Mouse (Mus musculus) hindbrain, embryonic 13.5 days (tissue): Measurements from ENCODE around the gene Blvrb. TPM values are rescaled to one million over a fixed set of nuclear protein-coding genes. Genes with fewer than 3 reads are reported as not detected.

Experiments used
- ATAC-seq: fragments of 200-750 bp; cut with Nextera tagmentation; 2 replicates; pipeline ENCODE4 v1.8.0; 2017; ENCODE audit warnings: moderate TSS enrichment; ENCODE audit not compliant: low FRiP score
- H3K27ac ChIP-seq: fragments of 300-500 bp; sonication (generic); 2 replicates; pipeline ENCODE4 v1.5.1; 2015; ENCODE audit warnings: inconsistent platforms, mild to moderate bottlenecking, moderate library complexity
- H3K27me3 ChIP-seq: fragments of 300-500 bp; sonication (generic); 2 replicates; pipeline ENCODE4 v1.6.1; 2015; ENCODE audit warnings: mild to moderate bottlenecking, inconsistent platforms
- H3K36me3 ChIP-seq: fragments of 300-500 bp; sonication (generic); 2 replicates; pipeline ENCODE4 v1.6.1; 2015; ENCODE audit warnings: mild to moderate bottlenecking, inconsistent platforms
- H3K4me1 ChIP-seq: fragments of 300-500 bp; sonication (generic); replicated peaks from 2 replicates; pipeline ENCODE4 v1.6.1; 2015; ENCODE audit warnings: inconsistent platforms
- H3K4me2 ChIP-seq: fragments of 300-500 bp; sonication (generic); 2 replicates; pipeline ENCODE4 v1.6.1; 2015; ENCODE audit warnings: inconsistent platforms, mild to moderate bottlenecking, moderate library complexity
- H3K4me3 ChIP-seq: fragments of 300-500 bp; sonication (generic); 2 replicates; pipeline ENCODE4 v1.5.1; 2015; ENCODE audit warnings: mild to moderate bottlenecking, inconsistent platforms
- H3K9ac ChIP-seq: fragments of 300-500 bp; sonication (generic); 2 replicates; pipeline ENCODE4 v1.6.1; 2015; ENCODE audit warnings: mild to moderate bottlenecking, inconsistent platforms
- H3K9me3 ChIP-seq: fragments of 300-500 bp; sonication (generic); 2 replicates; pipeline ENCODE4 v1.6.1; 2016; ENCODE audit warnings: inconsistent platforms
- WGBS: fragments of 180-500 bp; shearing (Covaris S2); methylation state at CpG from one replicate; pipeline ENCODE4 v1.1.7; 2015; 5-methylcytosine and 5-hydroxymethylcytosine counted together
- polyA plus RNA-seq: library from polyadenylated mRNA; unstranded; fragments of >200 nt; fragmentation: Nextera tagmentation; extraction: Ambion mirVana; gene quantifications from 2 replicates; pipeline ENCODE4 v1.2.1, GENCODE M21; 2015

Blvrb gene
- polyA plus RNA-seq, 1 experiment from 2014 or later = 18.7 TPM

GRCm38 (mm10) chr7:27452206-27452770, 4.5 kb downstream of the Blvrb start:
- H3K27ac ChIP-seq = no peak overlapping the region
- ATAC-seq = no peak
- no peak overlapping the region for H3K9ac ChIP-seq
- no peak overlapping the region for H3K4me3 ChIP-seq
- no peaks in the 10 kb centered on the region for H3K9me3 ChIP-seq
- H3K4me1 ChIP-seq = peaks cover 10% of the 10 kb centered on the region
- peaks cover 11% of the 10 kb centered on the region for H3K27me3 ChIP-seq
- no peak overlapping the region for H3K4me2 ChIP-seq
- no peaks in the 10 kb centered on the region for H3K36me3 ChIP-seq
- 58% methylated on average over 13 of the region's 13 CpGs for WGBS

GRCm38 (mm10) chr7:27454461-27455121, 6.8 kb downstream of the Blvrb start:
- 0 out of 2 replicates have a peak, but pooled peaks cover 2% of the 10 kb centered on the region for H3K27me3 ChIP-seq

GRCm38 (mm10) chr7:27455273-27455672, 7.5 kb downstream of the Blvrb start:
- Histone ChIP-seq H3K9me3 (no peaks in the 10 kb centered on the region), H3K9ac (no peak overlapping the region), H3K4me3 (no peak overlapping the region), H3K27me3 (0 out of 2 replicates have a peak, but pooled peaks cover 2% of the 10 kb centered on the region), H3K4me2 (no peak overlapping the region), H3K27ac (no peak overlapping the region), H3K36me3 (no peaks in the 10 kb centered on the region), H3K4me1 (no peaks in the 10 kb centered on the region)
- no peak for ATAC-seq
- 93% methylated on average over 3 of the region's 3 CpGs for whole genome bisulfite sequencing

More at GRCm38 (mm10) chr7:27454461-27455121, 6.8 kb downstream of the Blvrb start:
- Histone ChIP-seq H3K4me3 (no peak overlapping the region), H3K9me3 (no peaks in the 10 kb centered on the region), H3K9ac (no peak overlapping the region), H3K4me2 (no peak overlapping the region), H3K36me3 (no peaks in the 10 kb centered on the region), H3K4me1 (no peaks in the 10 kb centered on the region), H3K27ac (no peak overlapping the region)
- no peak for ATAC-seq
- 79% methylated on average over 10 of the region's 10 CpGs for WGBS

- Histone ChIP-seq H3K9ac (no peak overlapping the region), H3K4me1 (no peaks in the 10 kb centered on the region), H3K9me3 (no peaks in the 10 kb centered on the region), H3K27ac (no peak overlapping the region), H3K4me3 (no peak overlapping the region), H3K36me3 (no peaks in the 10 kb centered on the region), H3K4me2 (no peak overlapping the region), H3K27me3 (no peaks in the 10 kb centered on the region)
- 89% methylated on average over 4 of the region's 4 CpGs for WGBS
- ATAC-seq = no peak
These were observed 10.8 kb downstream of the Blvrb start for GRCm38 (mm10) chr7:27458614-27459013.

- Histone ChIP-seq H3K9me3 (no peaks in the 10 kb centered on the region), H3K4me1 (no peaks in the 10 kb centered on the region), H3K27me3 (no peaks in the 10 kb centered on the region), H3K36me3 (no peaks in the 10 kb centered on the region), H3K9ac (no peak overlapping the region), H3K27ac (no peak overlapping the region), H3K4me2 (no peak overlapping the region), H3K4me3 (no peak overlapping the region)
- WGBS = 90% methylated on average over 5 of the region's 5 CpGs
- no peak for ATAC-seq
These were observed 11.9 kb downstream of the Blvrb start for GRCm38 (mm10) chr7:27459640-27460039.

GRCm38 (mm10) chr7:27460477-27460876, 12.7 kb downstream of the Blvrb start:
- Histone ChIP-seq H3K4me1 (no peaks in the 10 kb centered on the region), H3K4me3 (no peak overlapping the region), H3K9ac (no peak overlapping the region), H3K4me2 (no peak overlapping the region), H3K9me3 (no peaks in the 10 kb centered on the region), H3K36me3 (no peaks in the 10 kb centered on the region), H3K27ac (no peak overlapping the region), H3K27me3 (no peaks in the 10 kb centered on the region)
- 84% methylated on average over 6 of the region's 6 CpGs for WGBS
- ATAC-seq = no peak

GRCm38 (mm10) chr7:27467648-27468047, 19.9 kb downstream of the Blvrb start:
- WGBS = 32% methylated on average over 4 of the region's 4 CpGs
- Histone ChIP-seq H3K4me2 (no peak overlapping the region), H3K4me3 (no peak overlapping the region), H3K27me3 (no peaks in the 10 kb centered on the region), H3K9me3 (no peaks in the 10 kb centered on the region), H3K9ac (no peak overlapping the region), H3K4me1 (peaks cover 3% of the 10 kb centered on the region; the same call in 1 of the 2 replicates), H3K36me3 (no peaks in the 10 kb centered on the region), H3K27ac (no peak overlapping the region)
- ATAC-seq = no peak

- no peak overlapping the region for H3K9ac ChIP-seq
- no peak overlapping the region for H3K4me2 ChIP-seq
- ATAC-seq = no peak
- WGBS = 93% methylated on average over 11 of the region's 11 CpGs
- no peak overlapping the region for H3K27ac ChIP-seq
- no peaks in the 10 kb centered on the region for H3K27me3 ChIP-seq
- no peak overlapping the region for H3K4me3 ChIP-seq
- H3K9me3 ChIP-seq = no peaks in the 10 kb centered on the region
- H3K36me3 ChIP-seq = peaks cover 6% of the 10 kb centered on the region; the same call in 1 of the 2 replicates
- H3K4me1 ChIP-seq = peaks cover 11% of the 10 kb centered on the region
These were observed 23.8 kb downstream of the Blvrb start for GRCm38 (mm10) chr7:27471390-27472120.

- ATAC-seq = no peak
- Histone ChIP-seq H3K4me3 (peak overlapping the region; percentile 56), H3K9ac (peak overlapping the region; percentile 35; the same call in 1 of the 2 replicates), H3K4me1 (peaks cover 11% of the 10 kb centered on the region), H3K36me3 (peaks cover 11% of the 10 kb centered on the region; the same call in 1 of the 2 replicates), H3K27ac (peak overlapping the region; percentile 86), H3K27me3 (no peaks in the 10 kb centered on the region), H3K4me2 (peak overlapping the region; percentile 69), H3K9me3 (no peaks in the 10 kb centered on the region)
- WGBS = 46% methylated on average over 7 of the region's 7 CpGs
These were observed 24.8 kb downstream of the Blvrb start for GRCm38 (mm10) chr7:27472596-27472995.

GRCm38 (mm10) chr7:27473156-27473834, 25.5 kb downstream of the Blvrb start, which contains the start of gene Sertad3:
TSS of gene Sertad3 (plus strand) at chr7:27473768.
- Histone ChIP-seq H3K27me3 (no peaks in the 10 kb centered on the region), H3K27ac (peak within 1 kb of the TSS; percentile 86), H3K4me1 (peaks cover 11% of the 10 kb centered on the region), H3K4me3 (peak within 1 kb of the TSS; percentile 56), H3K9me3 (no peaks in the 10 kb centered on the region), H3K36me3 (peaks cover 11% of the 10 kb centered on the region; the same call in 1 of the 2 replicates), H3K4me2 (peak within 1 kb of the TSS; percentile 69), H3K9ac (peak within 1 kb of the TSS; percentile 67)
- under 1% methylated on average over 36 of the region's 36 CpGs for WGBS
- peak; percentile 92 for ATAC-seq

- Histone ChIP-seq H3K27ac (peak overlapping the region; percentile 86), H3K4me3 (peak overlapping the region; percentile 56), H3K4me1 (peaks cover 11% of the 10 kb centered on the region), H3K9ac (peak overlapping the region; percentile 67), H3K4me2 (peak overlapping the region; percentile 69), H3K27me3 (no peaks in the 10 kb centered on the region), H3K9me3 (no peaks in the 10 kb centered on the region), H3K36me3 (peaks cover 11% of the 10 kb centered on the region; the same call in 1 of the 2 replicates)
- WGBS = under 1% methylated on average over 34 of the region's 34 CpGs
- ATAC-seq = 0 out of 2 replicates have a peak, but pooled peaks have one; percentile 1
These were observed 26.2 kb downstream of the Blvrb start for GRCm38 (mm10) chr7:27473835-27474489.
